Mouse (Mus musculus) stomach, postnatal 0 days (tissue): ENCODE measurements at regions not wholly inside any gene's neighbourhood (a gene's known extent, or its start where the extent isn't known, plus 50 kb on each side); places are given as distances from the start of the nearest gene placed in this dataset.

Source experiments
- CTCF ChIP-seq: IDR thresholded peaks from 2 replicates; pipeline ENCODE4 v1.5.1; 2016; ENCODE audit warnings: antibody characterized with exemption, low read depth, mild to moderate bottlenecking, moderate library complexity
- EP300 ChIP-seq: optimal IDR thresholded peaks from 2 replicates; pipeline ENCODE3; 2016; ENCODE audit warnings: antibody characterized with exemption

GRCm38 (mm10) chr14:105675801-105676645 is 220.6 kb downstream of the Spry2 start:
- TF ChIP-seq CTCF (no peak), EP300 (no peak)
